Mouse (Mus musculus): ENCODE data around the gene Zeb2.

- TF ChIP-seq CTCF (IDR thresholded peaks at IDR 0.05; ENCODE audit: low read depth) = no peak
- TF ChIP-seq EP300 (optimal IDR thresholded peaks at IDR 0.05) = no peak
Observed at GRCm38 (mm10) chr2:44962620-44963019, 154.6 kb downstream of the Zeb2 start.

All from stomach, postnatal 0 days (tissue).